Mouse (Mus musculus) liver, embryonic 14.5 days (tissue): ENCODE measurements around the gene Prkcb. TPM values are rescaled to one million over a fixed set of nuclear protein-coding genes. Genes with fewer than 3 reads are reported as not detected.

Source experiments
- ATAC-seq: fragments of 200-750 bp; cut with Nextera tagmentation; 2 replicates; pipeline ENCODE4 v1.8.0; 2017; ENCODE audit warnings: moderate number of reproducible peaks, mild to moderate bottlenecking, moderate library complexity; ENCODE audit not compliant: insufficient read depth
- DNase-seq, 3 experiments: peaks; one replicate each; pipeline ENCODE4 v3.0.0-alpha.2; 2012 to 2013; ENCODE audit warnings: low read depth in 3 of 3, low spot score in 3 of 3
- H3K27ac ChIP-seq: fragments of 300-500 bp; sonication (generic); 2 replicates; pipeline ENCODE4 v1.5.1; 2014; ENCODE audit warnings: moderate library complexity, mild to moderate bottlenecking, control low read depth, inconsistent platforms
- H3K27me3 ChIP-seq: fragments of 300-500 bp; sonication (generic); 2 replicates; pipeline ENCODE4 v1.6.1; 2014; ENCODE audit warnings: mild to moderate bottlenecking, low read length, moderate library complexity; ENCODE audit not compliant: control insufficient read depth, insufficient read depth
- H3K36me3 ChIP-seq: fragments of 300-500 bp; sonication (generic); replicated peaks from 2 replicates; pipeline ENCODE4 v1.6.1; 2014; ENCODE audit warnings: low read depth; ENCODE audit not compliant: control insufficient read depth, insufficient read depth
- H3K4me1 ChIP-seq, 2 experiments: fragments of 200-500 bp in 1 of 2; fragments of 300-500 bp in 1 of 2; sonication (generic) in 1 of 2; replicated peaks; 2 replicates each; pipeline ENCODE4 v1.6.1; 2012 to 2014; ENCODE audit warnings: antibody characterized with exemption in 1 of 2, inconsistent platforms in 1 of 2, low read length in 1 of 2; ENCODE audit not compliant: control insufficient read depth in 2 of 2, insufficient read depth in 2 of 2
- H3K4me2 ChIP-seq: fragments of 300-500 bp; sonication (generic); 2 replicates; pipeline ENCODE4 v1.6.1; 2014; ENCODE audit warnings: low read depth, mild to moderate bottlenecking, control low read depth, moderate library complexity
- H3K4me3 ChIP-seq, 2 experiments: fragments of 200-500 bp in 1 of 2; fragments of 300-500 bp in 1 of 2; sonication (generic) in 1 of 2; 2 replicates each; pipeline ENCODE4 v1.5.1; 2012 to 2014; ENCODE audit warnings: low read depth in 2 of 2, low read length in 2 of 2, mild to moderate bottlenecking in 2 of 2, control low read depth in 1 of 2, inconsistent platforms in 1 of 2, moderate library complexity in 1 of 2; ENCODE audit not compliant: insufficient read depth in 1 of 2
- H3K9ac ChIP-seq: fragments of 300-500 bp; sonication (generic); replicated peaks from 2 replicates; pipeline ENCODE4 v1.6.1; 2014; ENCODE audit warnings: mild to moderate bottlenecking, control low read depth, moderate library complexity
- H3K9me3 ChIP-seq: fragments of 300-500 bp; sonication (generic); 2 replicates; pipeline ENCODE4 v1.6.1; 2016; ENCODE audit warnings: low read length, mixed read lengths; ENCODE audit not compliant: control insufficient read depth
- CTCF ChIP-seq: IDR thresholded peaks from 2 replicates; pipeline ENCODE4 v1.5.1; 2016; ENCODE audit warnings: antibody characterized with exemption, low read depth, control low read depth
- EP300 ChIP-seq: IDR thresholded peaks from 2 replicates; pipeline ENCODE4 v1.6.1; 2016; ENCODE audit warnings: antibody characterized with exemption, low read depth
- WGBS: fragments of 180-500 bp; shearing (Covaris S2); extraction: QIAGEN DNeasy Blood & Tissue Kit; methylation state at CpG from one replicate; pipeline ENCODE4 v1.1.7; 2014; ENCODE audit not compliant: insufficient replicate concordance; 5-methylcytosine and 5-hydroxymethylcytosine counted together
- polyA plus RNA-seq, 2 experiments: library from polyadenylated mRNA; depleted of rRNA in 1 of 2; stranded (reverse) in 1 of 2; unstranded in 1 of 2; fragments of >200 nt; fragmentation: Nextera tagmentation in 1 of 2; extraction: Ambion mirVana in 1 of 2; gene quantifications; 2 replicates each; pipeline versions ENCODE4 v1.2.1 to v1.2.3; 2012 to 2014

Prkcb gene
- polyA plus RNA-seq, 2 experiments: 1.6 to 2.3 TPM

GRCm38 (mm10) chr7:122309909-122310725 is 21.6 kb downstream of the Prkcb start:
- no peak overlapping the region for H3K4me3 ChIP-seq
- no peak for ATAC-seq
- H3K27ac ChIP-seq: no peak overlapping the region
- no peak for DNase-seq
- H3K4me1 ChIP-seq: peaks cover 0 to 3% of the 10 kb centered on the region in 2 experiments; a peak in 1 of 4 replicates
- TF ChIP-seq EP300 (no peak), CTCF (no peak)
- H3K27me3 ChIP-seq: no peaks in the 10 kb centered on the region
- no peaks in the 10 kb centered on the region for H3K9me3 ChIP-seq
- H3K4me2 ChIP-seq: no peak overlapping the region
- H3K9ac ChIP-seq: no peak overlapping the region
- 17% methylated on average over 14 of the region's 14 CpGs for WGBS
- no peaks in the 10 kb centered on the region for H3K36me3 ChIP-seq

GRCm38 (mm10) chr7:122310726-122311018 is 22.1 kb downstream of the Prkcb start:
- Histone ChIP-seq H3K4me3 (no peak overlapping the region), H3K4me1 (peaks cover 0 to 3% of the 10 kb centered on the region in 2 experiments; a peak in 1 of 4 replicates), H3K27ac (no peak overlapping the region), H3K36me3 (no peaks in the 10 kb centered on the region), H3K27me3 (no peaks in the 10 kb centered on the region), H3K4me2 (no peak overlapping the region), H3K9ac (no peak overlapping the region), H3K9me3 (no peaks in the 10 kb centered on the region)
- no peak for TF ChIP-seq CTCF
- TF ChIP-seq EP300: no peak
- 55% methylated on average over 7 of the region's 7 CpGs for WGBS
- DNase-seq: no peak
- ATAC-seq: no peak

- Histone ChIP-seq H3K27ac (no peak overlapping the region), H3K36me3 (no peaks in the 10 kb centered on the region), H3K9ac (no peak overlapping the region), H3K4me1 (peaks cover 0 to 3% of the 10 kb centered on the region in 2 experiments; a peak in 1 of 4 replicates), H3K9me3 (no peaks in the 10 kb centered on the region), H3K4me2 (no peak overlapping the region), H3K4me3 (no peak overlapping the region), H3K27me3 (no peaks in the 10 kb centered on the region)
- TF ChIP-seq EP300 (no peak), CTCF (no peak)
- DNase-seq (no peak), ATAC-seq (no peak)
- 71% methylated on average over 12 of the region's 12 CpGs for WGBS
Observed at GRCm38 (mm10) chr7:122313690-122314477, 25.3 kb downstream of the Prkcb start.

GRCm38 (mm10) chr7:122315720-122316331 is 27.3 kb downstream of the Prkcb start:
- ATAC-seq: no peak
- Histone ChIP-seq H3K4me2 (no peak overlapping the region), H3K4me1 (no peaks in the 10 kb centered on the region), H3K4me3 (no peak overlapping the region), H3K27me3 (no peaks in the 10 kb centered on the region), H3K36me3 (no peaks in the 10 kb centered on the region), H3K27ac (no peak overlapping the region), H3K9ac (no peak overlapping the region), H3K9me3 (no peaks in the 10 kb centered on the region)
- no peak for DNase-seq
- 46% methylated on average over 8 of the region's 8 CpGs for WGBS
- TF ChIP-seq CTCF: no peak
- no peak for TF ChIP-seq EP300

GRCm38 (mm10) chr7:122316681-122317080 is 28.1 kb downstream of the Prkcb start:
- no peak overlapping the region for H3K4me2 ChIP-seq
- no peak overlapping the region for H3K9ac ChIP-seq
- no peaks in the 10 kb centered on the region for H3K36me3 ChIP-seq
- no peaks in the 10 kb centered on the region for H3K27me3 ChIP-seq
- H3K9me3 ChIP-seq: no peaks in the 10 kb centered on the region
- H3K4me1 ChIP-seq: no peaks in the 10 kb centered on the region
- no peak for ATAC-seq
- no peak overlapping the region for H3K4me3 ChIP-seq
- no peak overlapping the region for H3K27ac ChIP-seq
- TF ChIP-seq EP300: no peak
- no peak for TF ChIP-seq CTCF
- 48% methylated on average over 3 of the region's 3 CpGs for WGBS
- no peak for DNase-seq
